Mouse (Mus musculus) midbrain, embryonic 12.5 days (tissue): ENCODE measurements at regions not wholly inside any gene's neighbourhood (a gene's known extent, or its start where the extent isn't known, plus 50 kb on each side); places are given as distances from the start of the nearest gene placed in this dataset.

Experiments
- ATAC-seq: fragments of 200-750 bp; cut with Nextera tagmentation; 2 replicates; pipeline ENCODE4 v1.8.0; 2017; ENCODE audit warnings: low read depth, moderate TSS enrichment, moderate library complexity; ENCODE audit not compliant: low FRiP score
- H3K27ac ChIP-seq: fragments of 300-500 bp; sonication (generic); replicated peaks from 2 replicates; pipeline ENCODE4 v1.5.1; 2016; ENCODE audit warnings: mild to moderate bottlenecking
- H3K27me3 ChIP-seq: fragments of 300-500 bp; sonication (generic); 2 replicates; pipeline ENCODE4 v1.6.1; 2016; ENCODE audit warnings: mild to moderate bottlenecking
- H3K36me3 ChIP-seq: fragments of 300-500 bp; sonication (generic); 2 replicates; pipeline ENCODE4 v1.6.1; 2016
- H3K4me1 ChIP-seq: fragments of 300-500 bp; sonication (generic); 2 replicates; pipeline ENCODE4 v1.6.1; 2016
- H3K4me2 ChIP-seq: fragments of 300-500 bp; sonication (generic); replicated peaks from 2 replicates; pipeline ENCODE4 v1.6.1; 2016; ENCODE audit warnings: mild to moderate bottlenecking, moderate library complexity
- H3K4me3 ChIP-seq: fragments of 300-500 bp; sonication (generic); 2 replicates; pipeline ENCODE4 v1.5.1; 2016; ENCODE audit warnings: mild to moderate bottlenecking
- H3K9ac ChIP-seq: fragments of 300-500 bp; sonication (generic); replicated peaks from 2 replicates; pipeline ENCODE4 v1.6.1; 2016; ENCODE audit warnings: mild to moderate bottlenecking, moderate library complexity
- H3K9me3 ChIP-seq: fragments of 300-500 bp; sonication (generic); 2 replicates; pipeline ENCODE4 v1.6.1; 2016; ENCODE audit warnings: mild to moderate bottlenecking
- WGBS: fragments of 180-500 bp; shearing (Covaris S2); methylation state at CpG from one replicate; pipeline ENCODE4 v1.1.7; 2016; 5-methylcytosine and 5-hydroxymethylcytosine counted together

- H3K36me3 ChIP-seq: no peaks in the 10 kb centered on the region
- H3K4me1 ChIP-seq: no peaks in the 10 kb centered on the region
- no peak overlapping the region for H3K27ac ChIP-seq
- WGBS: 43% methylated on average over 11 of the region's 11 CpGs
- ATAC-seq: peak; percentile 58
- peak overlapping the region; percentile 43 for H3K4me3 ChIP-seq
- no peaks in the 10 kb centered on the region for H3K9me3 ChIP-seq
- H3K9ac ChIP-seq: peak overlapping the region; percentile 53; the same call in 1 of the 2 replicates
- H3K27me3 ChIP-seq: peaks cover 13% of the 10 kb centered on the region; the same call in 1 of the 2 replicates
- peak overlapping the region; percentile 62 for H3K4me2 ChIP-seq
Observed at GRCm38 (mm10) chr4:62780837-62781236, 184.5 kb upstream of the Zfp618 start.

- Histone ChIP-seq H3K9me3 (no peaks in the 10 kb centered on the region), H3K36me3 (no peaks in the 10 kb centered on the region), H3K9ac (no peak overlapping the region), H3K4me1 (no peaks in the 10 kb centered on the region), H3K4me3 (peak overlapping the region; percentile 43; the same call in 1 of the 2 replicates), H3K27ac (no peak overlapping the region), H3K27me3 (peaks cover 13% of the 10 kb centered on the region; the same call in 1 of the 2 replicates), H3K4me2 (peak overlapping the region; percentile 62)
- ATAC-seq: no peak
- WGBS: 28% methylated on average over 8 of the region's 8 CpGs
Observed at GRCm38 (mm10) chr4:62781309-62781800, 184.0 kb upstream of the Zfp618 start.

- H3K4me3 ChIP-seq: no peak overlapping the region
- H3K4me1 ChIP-seq: no peaks in the 10 kb centered on the region
- peaks cover 9% of the 10 kb centered on the region; the same call in 1 of the 2 replicates for H3K27me3 ChIP-seq
- H3K27ac ChIP-seq: no peak overlapping the region
- 95% methylated on average over 7 of the region's 7 CpGs for WGBS
- H3K36me3 ChIP-seq: no peaks in the 10 kb centered on the region
- no peak overlapping the region for H3K4me2 ChIP-seq
- ATAC-seq: no peak
- H3K9ac ChIP-seq: no peak overlapping the region
- H3K9me3 ChIP-seq: no peaks in the 10 kb centered on the region
Observed at GRCm38 (mm10) chr4:62785711-62786110, 179.7 kb upstream of the Zfp618 start.

GRCm38 (mm10) chr4:62789696-62790095 lies 175.7 kb upstream of the Zfp618 start:
- WGBS: 42% methylated on average over 4 of the region's 4 CpGs
- Histone ChIP-seq H3K27ac (no peak overlapping the region), H3K36me3 (no peaks in the 10 kb centered on the region), H3K4me1 (no peaks in the 10 kb centered on the region), H3K4me3 (no peak overlapping the region), H3K27me3 (no peaks in the 10 kb centered on the region), H3K4me2 (no peak overlapping the region), H3K9me3 (no peaks in the 10 kb centered on the region), H3K9ac (no peak overlapping the region)
- no peak for ATAC-seq

- Histone ChIP-seq H3K36me3 (no peaks in the 10 kb centered on the region), H3K27me3 (no peaks in the 10 kb centered on the region), H3K9me3 (no peaks in the 10 kb centered on the region), H3K4me3 (no peak overlapping the region), H3K4me1 (0 out of 2 replicates have a peak, but pooled peaks cover 5% of the 10 kb centered on the region), H3K9ac (no peak overlapping the region), H3K4me2 (no peak overlapping the region), H3K27ac (no peak overlapping the region)
- WGBS: 66% methylated on average over 5 of the region's 5 CpGs
- ATAC-seq: no peak
Observed at GRCm38 (mm10) chr4:62793582-62793981, 171.8 kb upstream of the Zfp618 start.

GRCm38 (mm10) chr4:62795538-62795937 lies 169.8 kb upstream of the Zfp618 start:
- Histone ChIP-seq H3K9me3 (no peaks in the 10 kb centered on the region), H3K27ac (no peak overlapping the region), H3K27me3 (no peaks in the 10 kb centered on the region), H3K4me1 (0 out of 2 replicates have a peak, but pooled peaks cover 5% of the 10 kb centered on the region), H3K4me3 (no peak overlapping the region), H3K4me2 (no peak overlapping the region), H3K9ac (no peak overlapping the region), H3K36me3 (no peaks in the 10 kb centered on the region)
- ATAC-seq: no peak
- WGBS: 74% methylated on average over 10 of the region's 10 CpGs

- no peak overlapping the region for H3K4me2 ChIP-seq
- ATAC-seq: no peak
- WGBS: 83% methylated on average over 4 of the region's 4 CpGs
- 0 out of 2 replicates have a peak, but pooled peaks cover 5% of the 10 kb centered on the region for H3K4me1 ChIP-seq
- no peaks in the 10 kb centered on the region for H3K27me3 ChIP-seq
- H3K9me3 ChIP-seq: no peaks in the 10 kb centered on the region
- no peaks in the 10 kb centered on the region for H3K36me3 ChIP-seq
- no peak overlapping the region for H3K27ac ChIP-seq
- H3K4me3 ChIP-seq: no peak overlapping the region
- no peak overlapping the region for H3K9ac ChIP-seq
Observed at GRCm38 (mm10) chr4:62799923-62800322, 165.4 kb upstream of the Zfp618 start.

GRCm38 (mm10) chr4:62805841-62806240 lies 159.5 kb upstream of the Zfp618 start:
- no peaks in the 10 kb centered on the region for H3K9me3 ChIP-seq
- H3K4me3 ChIP-seq: no peak overlapping the region
- no peak for ATAC-seq
- H3K4me1 ChIP-seq: no peaks in the 10 kb centered on the region
- no peak overlapping the region for H3K27ac ChIP-seq
- no peaks in the 10 kb centered on the region for H3K36me3 ChIP-seq
- no peak overlapping the region for H3K4me2 ChIP-seq
- H3K9ac ChIP-seq: no peak overlapping the region
- WGBS: 49% methylated on average over 6 of the region's 6 CpGs
- H3K27me3 ChIP-seq: no peaks in the 10 kb centered on the region

- Histone ChIP-seq H3K9ac (no peak overlapping the region), H3K9me3 (no peaks in the 10 kb centered on the region), H3K27ac (no peak overlapping the region), H3K4me3 (no peak overlapping the region), H3K27me3 (no peaks in the 10 kb centered on the region), H3K4me2 (no peak overlapping the region), H3K4me1 (no peaks in the 10 kb centered on the region), H3K36me3 (no peaks in the 10 kb centered on the region)
- no peak for ATAC-seq
- 83% methylated on average over 2 of the region's 2 CpGs for WGBS
Observed at GRCm38 (mm10) chr4:62806786-62807185, 158.6 kb upstream of the Zfp618 start.

- Histone ChIP-seq H3K27ac (no peak overlapping the region), H3K4me1 (no peaks in the 10 kb centered on the region), H3K9me3 (no peaks in the 10 kb centered on the region), H3K4me2 (no peak overlapping the region), H3K27me3 (no peaks in the 10 kb centered on the region), H3K4me3 (no peak overlapping the region), H3K9ac (no peak overlapping the region), H3K36me3 (no peaks in the 10 kb centered on the region)
- no peak for ATAC-seq
- WGBS: 67% methylated on average over 11 of the region's 12 CpGs
Observed at GRCm38 (mm10) chr4:62807926-62808552, 157.3 kb upstream of the Zfp618 start.

GRCm38 (mm10) chr4:62808553-62808950 lies 156.8 kb upstream of the Zfp618 start:
- H3K9ac ChIP-seq: no peak overlapping the region
- no peaks in the 10 kb centered on the region for H3K9me3 ChIP-seq
- no peak for ATAC-seq
- H3K36me3 ChIP-seq: no peaks in the 10 kb centered on the region
- H3K27me3 ChIP-seq: no peaks in the 10 kb centered on the region
- H3K4me1 ChIP-seq: no peaks in the 10 kb centered on the region
- no peak overlapping the region for H3K4me3 ChIP-seq
- H3K4me2 ChIP-seq: no peak overlapping the region
- WGBS: 94% methylated on average over 12 of the region's 12 CpGs
- no peak overlapping the region for H3K27ac ChIP-seq

GRCm38 (mm10) chr4:62809048-62809447 lies 156.3 kb upstream of the Zfp618 start:
- no peak overlapping the region for H3K27ac ChIP-seq
- H3K27me3 ChIP-seq: no peaks in the 10 kb centered on the region
- H3K4me3 ChIP-seq: no peak overlapping the region
- ATAC-seq: no peak
- 89% methylated on average over 4 of the region's 4 CpGs for WGBS
- H3K4me1 ChIP-seq: no peaks in the 10 kb centered on the region
- H3K4me2 ChIP-seq: no peak overlapping the region
- H3K9ac ChIP-seq: no peak overlapping the region
- H3K36me3 ChIP-seq: no peaks in the 10 kb centered on the region
- no peaks in the 10 kb centered on the region for H3K9me3 ChIP-seq

- H3K4me2 ChIP-seq: no peak overlapping the region
- ATAC-seq: no peak
Observed at GRCm38 (mm10) chr4:62819889-62820288, 145.5 kb upstream of the Zfp618 start.

More at GRCm38 (mm10) chr4:62819889-62820288, 145.5 kb upstream of the Zfp618 start:
- H3K27me3 ChIP-seq: no peaks in the 10 kb centered on the region
- no peak overlapping the region for H3K4me3 ChIP-seq
- H3K9me3 ChIP-seq: no peaks in the 10 kb centered on the region
- H3K36me3 ChIP-seq: no peaks in the 10 kb centered on the region
- H3K4me1 ChIP-seq: no peaks in the 10 kb centered on the region
- H3K27ac ChIP-seq: no peak overlapping the region
- H3K9ac ChIP-seq: no peak overlapping the region
- WGBS: 92% methylated on average over 2 of the region's 2 CpGs
